In genomic region chr10:75059396-75059795, GRCm38 (mm10) we compare ENCODE assay signal across 9 mouse cellular contexts. TPM values are rescaled to one million over a fixed set of nuclear protein-coding genes. Genes with fewer than 3 reads are reported as not detected.
DNase-seq lines count a peak whose midpoint lies in the region; ATAC-seq and TF ChIP-seq lines count a peak whose summit lies in the region.
"Had no signal": no experiment of that assay in that cellular context is flagged by ENCODE, and none has a peak within 500 bp of the region (broad histone marks: within the 10 kb centered on the region; RNA-seq: fewer than 3 reads in every experiment).

No protein-coding gene starts in this region.

- TF ChIP-seq EP300 in CH12.LX (IDR thresholded peaks at IDR 0.05; ENCODE audit: low read length), result no peak

- dilution Hi-C loops in CH12.LX (cut with MboI; ENCODE audit: extremely low pct_ligation_motif_present, extremely low pct_unique_long_range_greater_than_20kb, low sequenced_read_pairs), result no loop called here

- no peaks in the 10 kb centered on the region for H3K27me3 ChIP-seq in CH12.LX (replicated peaks)
- no peaks in the 10 kb centered on the region for H3K27me3 ChIP-seq in forebrain, embryonic 13.5 days
- no peaks in the 10 kb centered on the region; the same call in 1 of the 2 replicates for H3K27me3 ChIP-seq in neural tube, embryonic 14.5 days (ENCODE audit: control insufficient read depth, insufficient read depth, low read length)
- peaks cover 5% of the 10 kb centered on the region; the same call in 1 of the 2 replicates for H3K27me3 ChIP-seq in thymus, adult 2 months (ENCODE audit: control insufficient read depth, insufficient read depth, low read length)

- H3K9me3 ChIP-seq in CH12.LX (replicated peaks; ENCODE audit: low read length), result no peaks in the 10 kb centered on the region
- no peaks in the 10 kb centered on the region for H3K9me3 ChIP-seq in forebrain, embryonic 13.5 days (replicated peaks)
- no peaks in the 10 kb centered on the region for H3K9me3 ChIP-seq in neural tube, embryonic 14.5 days (ENCODE audit: control insufficient read depth, low read length)

- intact Hi-C loops in heart, postnatal 25 days (cut with DNase I), result loop anchor here (1.0 to 5.0 kb wide), 2 partner anchors 92 to 188 kb away; no protein-coding TSS in a partner anchor

- no peak for TF ChIP-seq POLR2A in CH12.LX (IDR thresholded peaks at IDR 0.05; ENCODE audit: low read depth, low read length)
- no peak for TF ChIP-seq POLR2A in thymus, adult 2 months (IDR thresholded peaks at IDR 0.05; ENCODE audit: control insufficient read depth, extremely low read depth, insufficient read depth, low read length, poor library complexity)

- H3K4me1 ChIP-seq in CH12.LX (ENCODE audit: control insufficient read depth in 1 of 2, insufficient read depth in 2 of 2), result peaks cover 17 to 69% of the 10 kb centered on the region in 2 experiments
- peaks cover 59% of the 10 kb centered on the region for H3K4me1 ChIP-seq in forebrain, embryonic 13.5 days
- peaks cover 35% of the 10 kb centered on the region for H3K4me1 ChIP-seq in neural tube, embryonic 14.5 days (ENCODE audit: control insufficient read depth, insufficient read depth, low read length)
- H3K4me1 ChIP-seq in thymus, adult 2 months (replicated peaks; ENCODE audit: control insufficient read depth, insufficient read depth, low read length), result peaks cover 37% of the 10 kb centered on the region

- H3K36me3 ChIP-seq in CH12.LX (replicated peaks in 1 of 2; ENCODE audit: control insufficient read depth in 1 of 2, insufficient read depth in 1 of 2, low read length in 1 of 2), result peaks cover 0 to 16% of the 10 kb centered on the region in 2 experiments
- H3K36me3 ChIP-seq in forebrain, embryonic 13.5 days (ENCODE audit: poor library complexity, severe bottlenecking), result peaks cover 1% of the 10 kb centered on the region; the same call in 1 of the 2 replicates
- no peaks in the 10 kb centered on the region for H3K36me3 ChIP-seq in neural tube, embryonic 14.5 days (ENCODE audit: control insufficient read depth, insufficient read depth, low read length)
- H3K36me3 ChIP-seq in thymus, adult 2 months (ENCODE audit: control insufficient read depth, insufficient read depth, low read length), result no peaks in the 10 kb centered on the region

- no peak overlapping the region for H3K27ac ChIP-seq in CH12.LX (ENCODE audit: insufficient read depth, low read depth)
- no peak overlapping the region for H3K27ac ChIP-seq in forebrain, embryonic 13.5 days
- no peak overlapping the region for H3K27ac ChIP-seq in neural tube, embryonic 14.5 days (ENCODE audit: low read depth, low read length)
- H3K27ac ChIP-seq in thymus, adult 2 months (ENCODE audit: control insufficient read depth, insufficient read depth, low read length), result no peak overlapping the region

- peak overlapping the region; percentile 82 for H3K4me2 ChIP-seq in CH12.LX (ENCODE audit: insufficient read depth, low read depth, poor library complexity, severe bottlenecking)
- H3K4me2 ChIP-seq in forebrain, embryonic 13.5 days, result peak overlapping the region; percentile 95
- H3K4me2 ChIP-seq in neural tube, embryonic 14.5 days (ENCODE audit: low read depth, low read length), result peak overlapping the region; percentile 97

- peak overlapping the region; percentile 49; the same call in 1 of the 2 replicates for H3K9ac ChIP-seq in CH12.LX (ENCODE audit: insufficient read depth, low read depth)
- H3K9ac ChIP-seq in forebrain, embryonic 13.5 days, result no peak overlapping the region
- no peak overlapping the region for H3K9ac ChIP-seq in neural tube, embryonic 14.5 days (replicated peaks; ENCODE audit: low read depth, low read length)

- peak; percentile 28 for ATAC-seq in forebrain, embryonic 13.5 days
- no peak for ATAC-seq in neural tube, embryonic 14.5 days (ENCODE audit: low read depth)

- TF ChIP-seq CTCF in CH12.LX (conservative IDR thresholded peaks at IDR 0.05 in 1 of 2, IDR thresholded peaks at IDR 0.05 in 1 of 2; ENCODE audit: low read depth in 2 of 2, low read length in 2 of 2), result peak; percentile 30 to 99; a peak in 2 of 4 replicates
- peak; percentile 67; the same call in 1 of the 2 replicates for TF ChIP-seq CTCF in thymus, adult 2 months (IDR thresholded peaks at IDR 0.05; ENCODE audit: borderline replicate concordance, control insufficient read depth, extremely low read depth, insufficient read depth, low read length, poor library complexity)

- peak overlapping the region; percentile 55 to 85 (median 76) for H3K4me3 ChIP-seq in CH12.LX (replicated peaks in 1 of 3; ENCODE audit: low read depth in 2 of 3, low read length in 2 of 3, poor library complexity in 1 of 3)
- peak overlapping the region; percentile 90; the same call in 1 of the 2 replicates for H3K4me3 ChIP-seq in forebrain, embryonic 13.5 days
- H3K4me3 ChIP-seq in neural tube, embryonic 14.5 days (ENCODE audit: low read depth, low read length), result peak overlapping the region; percentile 90; the same call in 1 of the 2 replicates
- H3K4me3 ChIP-seq in thymus, adult 2 months (ENCODE audit: control insufficient read depth, insufficient read depth, low read length), result no peak overlapping the region

- in situ Hi-C loops in CH12.LX (cut with MboI; ENCODE audit: low pct_ligation_motif_present, low pct_unique_long_range_greater_than_20kb, low sequenced_read_pairs), result no loop called here

- WGBS in forebrain, embryonic 13.5 days, result under 1% methylated on average over 11 of the region's 11 CpGs
- WGBS in large intestine, adult 2 months, result 1% methylated on average over 11 of the region's 11 CpGs
- WGBS in neural tube, embryonic 14.5 days, result under 1% methylated on average over 11 of the region's 11 CpGs
- 3% methylated on average over 11 of the region's 11 CpGs for WGBS in thymus, adult 2 months

- peak; percentile 83 for DNase-seq in CH12.LX (ENCODE audit: extremely low read depth)
- peak; percentile 46 for DNase-seq in c-Kit-positive CD71-positive TER-119-positive erythroid progenitor cells, embryonic 14.5 days (ENCODE audit: low spot score)
- DNase-seq in heart, postnatal 25 days (ENCODE audit: low spot score), result peak; percentile 54
- DNase-seq in large intestine, adult 2 months (ENCODE audit: low read depth, low spot score), result peak; percentile 72
- DNase-seq in lung, adult 18-20 months, result peak; percentile 83 to 86
- DNase-seq in thymus, adult 2 months, result peak; percentile 75

- TF ChIP-seq RAD21 in CH12.LX (IDR thresholded peaks at IDR 0.05; ENCODE audit: low read depth, low read length), result peak; percentile 99

- H3K79me2 ChIP-seq in CH12.LX (replicated peaks; ENCODE audit: control insufficient read depth, extremely low read depth, insufficient read depth, poor library complexity, severe bottlenecking), result peaks cover 26% of the 10 kb centered on the region

TF ChIP-seq in CH12.LX, 34 proteins besides CTCF, POLR2A, EP300 and RAD21 (continues in another document):
- TF ChIP-seq SIN3A (IDR thresholded peaks at IDR 0.05; ENCODE audit: low read length), result peak; percentile 85
- TF ChIP-seq MAFK (IDR thresholded peaks at IDR 0.05; ENCODE audit: insufficient replicate concordance, low read length), result no peak
- TF ChIP-seq NRF1 (IDR thresholded peaks at IDR 0.05; ENCODE audit: low read depth, low read length), result no peak
- TF ChIP-seq E2F4 (IDR thresholded peaks at IDR 0.05; ENCODE audit: insufficient replicate concordance, low read depth, low read length), result peak; percentile 62; the same call in 1 of the 2 replicates
- peak; percentile 67; the same call in 1 of the 2 replicates for TF ChIP-seq MAZ (IDR thresholded peaks at IDR 0.05; ENCODE audit: low read depth, low read length)
- TF ChIP-seq ELF1 (IDR thresholded peaks at IDR 0.05; ENCODE audit: low read depth, low read length), result peak; percentile 63
- peak; percentile 97 for TF ChIP-seq ZKSCAN1 (IDR thresholded peaks at IDR 0.05; ENCODE audit: borderline replicate concordance, low read depth, low read length)
- no peak for TF ChIP-seq ZMIZ1 (IDR thresholded peaks at IDR 0.05; ENCODE audit: low read depth, low read length)
- TF ChIP-seq NELFE (IDR thresholded peaks at IDR 0.05; ENCODE audit: low read depth, low read length), result peak; percentile 62; the same call in 1 of the 2 replicates
- peak; percentile 95 for TF ChIP-seq ZC3H11A (IDR thresholded peaks at IDR 0.05; ENCODE audit: low read depth, low read length)
- TF ChIP-seq MYC (IDR thresholded peaks at IDR 0.05; ENCODE audit: low read depth, low read length), result 0 out of 2 replicates have a peak, but pooled peaks have one; percentile 40
- TF ChIP-seq MAX (IDR thresholded peaks at IDR 0.05; ENCODE audit: low read length), result no peak
- TF ChIP-seq MXI1 (IDR thresholded peaks at IDR 0.05; ENCODE audit: low read depth, low read length), result peak; percentile 71
- no peak for TF ChIP-seq ZNF384 (IDR thresholded peaks at IDR 0.05; ENCODE audit: low read depth, low read length)
- TF ChIP-seq RCOR1 (conservative IDR thresholded peaks at IDR 0.05; ENCODE audit: low read depth, low read length), result no peak
- TF ChIP-seq CHD2 (IDR thresholded peaks at IDR 0.05; ENCODE audit: low read length), result no peak

RNA-seq across cellular contexts. Expression of gene Bcr, which starts 1.0 kb away (rescaled TPM):
- total RNA-seq in CH12.LX (2012; rRNA removed) (18.2 and 22.1 TPM in 2 replicates), CH12.LX (2014; rRNA removed) (4.0 and 4.3 TPM in 2 replicates)
- 18.6 and 20.0 TPM in 2 replicates for polyA plus RNA-seq in CH12.LX (2012; ENCODE audit: insufficient read length, low read depth)
- polyA plus RNA-seq in forebrain, embryonic 13.5 days (2015; fragmentation: Nextera tagmentation; extraction: Ambion mirVana), result 11.5 and 13.5 TPM in 2 replicates
- 1 to 10 TPM; 9.8 TPM for total RNA-seq in heart, postnatal 25 days (2021)
- polyA plus RNA-seq in large intestine, adult 2 months (2012; rRNA removed), result 29.2 and 48.8 TPM in 2 replicates
- 23.3 and 26.4 TPM in 2 replicates for polyA plus RNA-seq in neural tube, embryonic 14.5 days (2014; fragmentation: Nextera tagmentation; extraction: Ambion mirVana)
- polyA plus RNA-seq in thymus, adult 2 months (2012; rRNA removed), result 20.8 and 22.7 TPM in 2 replicates

RNA-seq across cellular contexts. Expression of gene Rab36, which starts 22.5 kb away (rescaled TPM):
- 0.59 and 0.67 TPM in 2 replicates for total RNA-seq in CH12.LX (2012; rRNA removed)
- 0.07 and 0.34 TPM in 2 replicates for total RNA-seq in CH12.LX (2014; rRNA removed)
- 1.2 and 1.5 TPM in 2 replicates for polyA plus RNA-seq in CH12.LX (2012; ENCODE audit: insufficient read length, low read depth)
- 11.3 and 14.4 TPM in 2 replicates for polyA plus RNA-seq in forebrain, embryonic 13.5 days (2015; fragmentation: Nextera tagmentation; extraction: Ambion mirVana)
- under 1 TPM; 0.49 to 0.50 TPM for total RNA-seq in heart, postnatal 25 days (2021)
- polyA plus RNA-seq in large intestine, adult 2 months (2012; rRNA removed), result 1.6 TPM in 2 replicates
- polyA plus RNA-seq in neural tube, embryonic 14.5 days (2014; fragmentation: Nextera tagmentation; extraction: Ambion mirVana), result 13.9 and 18.8 TPM in 2 replicates
- polyA plus RNA-seq in thymus, adult 2 months (2012; rRNA removed), result 1.4 and 1.6 TPM in 2 replicates
- polyA plus RNA-seq: erythroblast, embryonic 14.5 days had no signal

RNA-seq across cellular contexts. Expression of gene Rsph14, which starts 27.0 kb away (rescaled TPM):
- total RNA-seq in CH12.LX (2012; rRNA removed) (0.13 TPM in 1 of 2 replicates, not detected in the other), CH12.LX (2014; rRNA removed) (not detected in 2 replicates)
- polyA plus RNA-seq in CH12.LX (2012; ENCODE audit: insufficient read length, low read depth), result not detected in 2 replicates
- 0.31 and 0.67 TPM in 2 replicates for polyA plus RNA-seq in forebrain, embryonic 13.5 days (2015; fragmentation: Nextera tagmentation; extraction: Ambion mirVana)
- not detected for total RNA-seq in heart, postnatal 25 days (2021)
- not detected in 2 replicates for polyA plus RNA-seq in large intestine, adult 2 months (2012; rRNA removed)
- 0.33 TPM in 1 of 2 replicates, not detected in the other for polyA plus RNA-seq in neural tube, embryonic 14.5 days (2014; fragmentation: Nextera tagmentation; extraction: Ambion mirVana)
- not detected in 2 replicates for polyA plus RNA-seq in thymus, adult 2 months (2012; rRNA removed)
- polyA plus RNA-seq: erythroblast, embryonic 14.5 days had no signal
